Mouse (Mus musculus) gastrocnemius, postnatal 10 days (tissue): ENCODE measurements at regions not wholly inside any gene's neighbourhood (a gene's known extent, or its start where the extent isn't known, plus 50 kb on each side); places are given as distances from the start of the nearest gene placed in this dataset.

ENCODE experiments used
- DNase-seq: peaks from one replicate; pipeline ENCODE4 v3.0.0; 2021; ENCODE audit warnings: mixed read lengths

DNA sequence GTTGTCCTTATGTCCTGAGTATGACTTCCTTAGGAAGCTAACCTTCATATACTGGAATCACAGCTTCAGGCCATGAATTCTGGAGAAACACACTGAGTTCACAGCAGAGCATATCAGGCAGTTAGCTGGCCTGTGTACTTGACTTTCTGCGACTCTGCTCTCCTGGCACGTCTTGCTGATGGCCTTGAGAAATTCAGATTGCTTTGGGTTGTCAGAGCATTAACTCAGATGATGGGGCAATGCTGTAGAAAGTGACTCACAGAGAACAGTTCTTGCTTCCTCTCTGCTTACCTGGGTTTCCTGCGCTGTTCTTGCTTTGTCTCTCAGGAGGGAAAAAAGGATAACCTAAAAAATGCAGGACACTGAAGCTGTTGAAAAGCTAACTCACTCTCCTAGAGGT is 187.3 kb downstream of the Usp46 start:
- no peak for DNase-seq

DNA sequence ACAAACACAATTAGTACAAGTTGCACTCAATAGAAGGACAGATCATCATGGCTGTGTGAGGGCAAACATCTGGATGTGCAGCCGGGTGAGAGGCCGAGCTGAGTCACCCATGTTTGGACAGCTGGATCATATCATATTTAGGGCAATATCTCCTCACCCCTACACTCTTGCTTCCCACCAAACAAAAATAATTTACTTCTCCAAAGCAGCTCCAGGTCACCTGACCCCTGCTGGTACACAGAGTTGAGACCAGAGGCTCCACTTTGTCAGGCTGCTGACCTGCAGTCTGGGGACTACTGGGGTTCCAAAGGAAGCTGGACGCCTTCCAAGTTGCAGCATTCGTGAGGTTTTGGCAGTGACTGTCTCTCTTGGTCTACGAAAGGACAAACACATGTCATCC is 186.3 kb downstream of the Usp46 start:
- peak; percentile 45 for DNase-seq

DNA sequence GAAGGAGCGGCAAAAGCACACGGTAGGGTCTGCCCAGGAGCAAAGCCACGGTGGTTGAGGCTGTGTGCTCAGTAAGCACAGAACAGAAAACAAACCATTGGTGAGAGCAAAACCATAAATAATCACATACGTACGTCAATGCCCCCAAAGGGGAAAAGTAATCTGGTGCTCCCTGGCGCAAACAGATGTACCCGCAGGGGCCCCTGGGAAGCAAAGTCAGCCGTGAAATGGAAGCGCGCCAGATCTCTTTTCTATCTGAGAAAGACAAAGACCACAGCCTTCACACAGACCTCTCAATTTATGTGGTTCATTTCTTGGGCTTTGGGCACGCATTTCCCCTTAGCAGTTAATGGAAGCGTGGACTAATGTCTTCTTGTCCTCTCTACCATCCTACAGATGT is 183.2 kb downstream of the Usp46 start:
- DNase-seq = no peak

- DNase-seq = no peak
Observed at GRCm38 (mm10) chr5:73885691-73886090, 182.5 kb downstream of the Usp46 start.

DNA sequence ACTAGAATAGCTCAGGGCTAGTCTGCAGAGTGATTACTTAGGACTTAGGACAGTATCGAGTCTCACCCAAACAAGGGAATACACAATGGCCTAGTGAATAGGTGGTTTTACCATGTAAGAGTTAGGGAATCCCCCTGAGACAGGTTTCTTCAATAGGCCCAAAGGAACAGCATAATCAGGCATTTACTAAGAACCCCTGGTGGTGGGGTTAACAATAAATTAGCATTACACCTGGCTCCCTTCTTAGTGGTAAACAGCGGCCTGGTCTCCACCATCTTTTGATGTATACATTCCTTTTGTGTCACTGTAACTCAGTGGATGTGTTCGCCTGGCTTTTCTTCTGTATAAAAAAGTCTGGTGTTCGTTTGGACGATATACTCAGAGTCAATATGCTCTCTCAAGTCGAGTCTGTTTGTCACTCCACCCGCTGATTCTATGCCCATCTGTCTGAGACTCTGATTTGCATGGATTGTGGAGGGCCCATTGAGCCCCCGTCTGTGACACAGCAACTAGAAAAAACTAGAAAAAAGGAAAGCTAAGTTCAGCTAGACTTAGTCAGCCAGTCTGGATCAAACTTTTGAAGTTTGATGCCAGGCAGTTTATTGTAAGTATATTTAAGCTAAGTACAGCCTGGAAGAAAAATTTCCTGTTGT is 180.8 kb downstream of the Usp46 start:
- no peak for DNase-seq

DNA sequence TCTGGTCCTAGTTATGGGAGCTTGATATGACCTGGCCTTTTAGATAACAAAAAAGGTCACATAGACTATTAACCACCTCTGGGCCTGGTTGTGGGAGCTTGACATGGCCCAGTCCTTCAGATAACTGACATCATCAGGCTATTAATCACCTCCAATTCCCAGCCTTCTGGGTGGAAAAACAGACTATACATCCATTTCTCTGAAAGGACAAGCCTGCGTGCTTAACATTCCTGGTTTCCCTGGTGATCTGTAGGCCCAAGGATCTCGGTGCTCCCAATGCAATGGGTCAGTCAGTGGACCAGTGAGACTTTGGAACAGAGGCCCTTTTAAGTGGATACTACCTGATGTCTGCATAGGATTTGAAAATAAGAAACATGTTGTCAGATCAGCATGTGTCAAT is 179.8 kb downstream of the Usp46 start:
- DNase-seq = no peak

DNA sequence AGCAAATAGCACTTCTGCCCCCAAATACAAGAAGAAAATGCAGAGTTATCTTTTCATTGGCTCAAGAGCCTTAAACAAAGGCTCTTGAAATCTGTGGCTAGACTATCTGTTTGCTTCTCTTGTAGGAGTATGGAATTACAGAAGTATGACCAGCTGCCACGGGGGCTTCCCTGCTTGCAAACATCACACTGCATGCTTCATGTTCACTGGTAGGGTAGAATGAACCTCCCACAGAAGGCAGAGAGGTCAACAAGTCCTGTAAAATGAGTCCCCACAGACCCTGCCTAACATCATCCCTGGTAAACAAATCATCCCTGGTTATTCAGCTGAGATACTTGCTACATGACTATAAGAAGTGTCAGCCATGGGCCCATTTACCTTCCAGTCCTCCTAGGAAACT is 178.9 kb downstream of the Usp46 start:
- DNase-seq = no peak

DNA sequence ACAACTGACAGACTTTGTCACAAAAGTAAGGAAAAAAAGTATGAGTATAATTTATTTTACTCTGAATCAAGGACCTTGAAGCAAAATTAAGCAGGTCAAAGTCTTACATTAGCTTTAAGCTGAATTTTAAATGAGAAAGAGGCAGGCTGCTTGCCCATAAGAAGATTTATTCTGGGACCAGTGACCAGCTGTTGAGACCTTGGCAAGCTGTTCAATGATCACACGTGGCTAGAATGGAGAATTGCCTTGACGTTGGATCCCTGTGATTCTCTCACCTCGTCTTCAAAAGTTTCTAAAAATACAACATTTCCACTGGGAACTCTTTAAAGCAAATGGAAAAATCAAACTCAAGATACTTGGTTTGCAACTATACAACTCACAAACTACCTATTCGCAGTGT is 177.3 kb downstream of the Usp46 start:
- no peak for DNase-seq

DNA sequence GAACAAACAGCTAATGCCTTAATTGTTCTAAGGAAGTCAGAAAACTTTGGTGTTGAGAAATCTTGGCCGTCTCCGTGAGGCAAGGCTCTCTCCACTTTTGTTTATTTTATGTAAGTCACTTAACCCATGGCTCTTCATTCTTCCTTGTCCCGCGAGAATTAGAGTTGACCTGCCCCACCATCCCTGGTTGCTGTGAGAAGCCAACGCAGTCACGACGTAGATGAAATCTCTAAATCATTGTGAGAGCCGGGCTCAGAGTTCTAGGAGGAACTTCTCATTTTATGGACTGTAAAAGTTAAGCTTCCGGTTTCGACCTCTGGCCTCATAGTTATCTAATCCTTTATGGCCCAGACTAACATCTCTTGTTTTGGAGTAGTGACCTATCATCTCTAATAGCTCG is 176.6 kb downstream of the Usp46 start:
- DNase-seq = no peak

- no peak for DNase-seq
Observed at GRCm38 (mm10) chr5:73892440-73893225, 175.6 kb downstream of the Usp46 start.

DNA sequence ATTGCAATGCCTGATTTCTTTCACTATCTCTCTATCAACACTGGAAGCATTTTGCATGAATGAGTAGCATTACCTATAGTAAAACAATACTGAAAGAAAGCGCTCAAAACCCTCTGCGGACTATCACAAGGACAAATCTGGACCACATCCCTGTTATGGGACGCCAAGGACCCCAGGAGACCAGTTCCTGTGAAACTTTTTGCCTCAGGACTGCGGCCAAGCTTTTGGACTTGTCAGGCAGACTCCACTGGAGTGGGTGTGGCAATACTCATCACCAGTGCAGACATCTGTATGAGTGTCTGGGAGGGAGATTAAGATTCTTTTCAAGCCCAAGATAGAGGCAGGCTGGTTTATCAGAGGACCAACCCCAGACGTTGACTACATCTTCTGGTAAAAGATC is 173.0 kb downstream of the Usp46 start:
- no peak for DNase-seq

DNA sequence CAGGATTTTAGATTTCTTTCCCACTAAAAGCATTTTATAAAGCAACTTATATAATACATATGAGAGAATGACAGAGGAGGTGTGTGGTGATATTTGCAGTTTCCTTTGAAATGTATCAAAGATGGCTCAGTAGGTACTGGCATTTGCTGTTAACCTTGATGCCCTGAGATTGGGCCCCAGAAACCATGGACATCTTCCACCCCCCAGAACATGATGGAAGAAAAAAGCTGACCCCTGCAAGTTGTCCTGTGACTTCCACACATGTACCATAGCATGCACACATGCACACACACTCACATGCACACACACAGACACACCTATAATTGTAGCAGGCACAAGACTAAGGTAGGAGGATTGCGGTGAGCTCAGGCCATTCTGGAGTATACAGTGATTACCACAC is 171.4 kb downstream of the Usp46 start:
- DNase-seq = no peak

- DNase-seq = no peak
Observed at GRCm38 (mm10) chr5:73901651-73902050, 166.6 kb downstream of the Usp46 start.

DNA sequence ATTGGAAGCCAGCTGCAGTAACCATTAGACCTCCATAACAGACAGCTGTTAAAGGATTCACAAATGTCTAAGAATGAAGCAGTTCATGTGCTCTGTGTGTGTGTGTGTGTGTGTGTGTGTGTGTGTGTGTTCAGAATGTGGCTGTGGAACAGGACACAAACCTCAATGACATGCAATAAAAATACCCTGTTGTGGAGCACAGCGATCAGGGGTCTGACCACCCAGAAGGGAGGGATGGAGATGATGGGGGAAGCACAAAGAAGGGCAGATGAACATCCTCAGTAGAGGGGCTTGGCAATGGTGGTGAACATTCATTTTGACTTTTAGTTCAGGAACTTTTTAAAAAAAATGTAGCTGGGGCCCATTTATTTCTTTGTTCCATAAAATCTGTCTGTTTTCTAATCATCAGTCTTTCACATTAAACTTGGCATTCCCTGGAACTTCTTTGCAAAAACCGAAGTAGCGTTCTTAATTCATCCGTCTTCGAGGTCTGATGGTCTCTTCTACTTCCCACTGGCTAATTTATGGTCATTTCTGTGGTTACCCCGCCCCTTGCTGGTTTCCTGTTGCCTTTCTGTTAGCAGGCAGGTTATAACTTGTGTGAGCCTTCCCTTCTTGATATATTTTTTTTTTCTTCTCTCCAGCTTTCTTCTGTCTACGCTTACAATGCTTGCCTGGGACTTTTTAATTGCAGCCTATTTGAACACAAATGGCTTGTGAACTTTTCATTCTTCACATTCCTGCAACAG is 165.6 kb downstream of the Usp46 start:
- DNase-seq = no peak

DNA sequence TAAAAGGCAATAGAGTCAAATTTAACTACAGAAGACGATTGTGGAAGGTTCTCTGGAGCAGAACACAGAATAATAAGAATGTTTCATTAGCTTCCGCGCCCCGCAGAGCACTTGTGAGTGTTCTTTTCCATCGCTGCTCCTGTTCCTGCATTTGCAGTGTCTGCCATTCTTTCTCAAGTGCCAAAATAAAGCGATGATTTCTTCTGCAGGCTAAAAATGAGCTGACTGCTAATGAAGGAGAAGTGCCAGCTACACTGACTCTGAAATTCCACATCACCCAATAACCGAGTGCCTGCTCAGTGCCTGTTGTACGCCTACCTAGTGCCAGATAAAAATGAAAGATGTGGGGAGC is 165.0 kb downstream of the Usp46 start:
- DNase-seq = no peak

DNA sequence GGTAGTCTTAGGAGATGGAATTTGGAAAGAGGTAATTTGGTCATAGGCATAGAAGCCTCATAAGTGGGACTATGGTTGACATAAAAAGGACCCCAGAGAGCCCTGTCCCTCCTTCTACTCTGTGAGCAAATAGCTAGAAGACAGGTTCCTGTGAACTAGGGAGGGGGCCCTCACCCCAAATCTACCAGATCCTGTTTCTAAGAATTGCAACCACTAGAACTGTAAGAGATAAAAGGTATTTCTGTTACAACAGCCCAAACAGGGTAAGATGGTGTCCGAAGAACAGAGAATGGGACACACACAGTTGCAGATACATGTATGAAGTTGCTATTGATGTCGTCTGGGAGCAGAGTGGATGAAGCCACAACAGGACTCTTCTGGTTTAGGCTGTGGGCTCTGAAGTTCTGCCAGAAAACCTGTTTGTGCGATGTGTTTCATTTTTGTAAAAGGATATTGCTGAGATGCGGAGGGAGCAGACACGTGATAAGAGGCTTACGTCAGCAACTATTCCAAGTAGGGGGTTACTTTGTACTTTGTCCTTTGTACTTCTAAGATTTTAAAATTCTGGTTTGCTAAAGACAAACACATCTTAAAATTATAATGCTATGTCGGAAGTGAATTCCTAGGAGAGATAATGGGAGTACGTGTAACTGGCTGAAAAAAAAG is 164.0 kb downstream of the Usp46 start:
- no peak for DNase-seq

DNA sequence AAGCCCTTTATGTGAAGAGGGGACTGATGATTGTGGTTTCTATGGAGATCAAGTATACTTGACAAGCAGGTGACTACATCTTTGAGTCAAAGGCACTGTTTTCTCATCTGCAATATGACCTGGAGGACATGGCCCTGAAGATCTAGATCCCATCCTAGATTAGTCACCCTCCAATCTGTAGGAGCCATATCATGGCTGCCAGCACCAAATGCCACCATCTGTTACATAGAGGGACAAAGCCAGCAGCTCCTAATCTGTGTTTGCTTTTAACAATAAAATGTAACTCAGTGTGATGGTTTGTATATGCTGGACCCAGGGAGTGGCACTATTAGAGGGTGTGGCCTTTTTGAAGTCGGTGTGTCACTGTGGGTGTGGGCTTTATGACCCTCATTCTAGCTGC is 156.1 kb downstream of the Usp46 start:
- no peak for DNase-seq

- DNase-seq = no peak
Observed at GRCm38 (mm10) chr5:73913116-73913515, 155.1 kb downstream of the Usp46 start.

DNA sequence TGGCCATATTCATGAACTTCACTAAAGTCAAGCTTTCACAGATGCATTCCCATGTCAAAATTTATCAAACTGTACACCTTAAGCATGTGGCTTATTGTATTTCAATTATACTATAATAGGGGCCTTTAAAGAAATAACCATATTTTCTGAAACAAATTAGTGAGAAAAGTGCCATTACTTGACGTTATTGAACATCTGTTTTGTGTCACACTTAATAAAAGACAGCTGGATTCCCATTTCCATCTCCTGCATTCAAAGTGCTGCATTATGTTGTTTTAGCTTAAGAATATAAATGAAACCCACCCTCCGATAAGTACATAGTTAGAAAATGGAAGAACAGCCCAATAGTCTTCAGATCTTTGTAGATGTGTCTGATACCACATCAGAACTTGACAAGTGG is 150.2 kb downstream of the Usp46 start:
- no peak for DNase-seq

DNA sequence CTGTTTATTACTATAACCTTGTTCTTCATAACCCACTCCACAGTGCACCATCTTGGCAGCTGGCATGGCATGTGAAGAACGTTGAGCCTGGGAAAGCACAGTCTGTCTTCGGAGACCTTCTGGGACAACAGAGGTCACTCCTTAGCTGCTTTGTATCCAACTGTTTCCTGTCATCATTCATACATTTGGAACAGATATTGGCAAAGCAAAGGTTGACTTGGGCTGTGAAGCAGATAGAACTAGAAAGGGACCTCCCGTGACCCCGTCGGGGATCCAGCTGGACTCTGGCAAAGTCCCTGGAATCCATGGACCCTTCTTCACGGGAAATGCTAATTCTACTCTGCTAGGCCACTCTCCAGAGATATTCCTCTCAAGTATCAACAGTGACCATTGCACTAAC is 148.3 kb downstream of the Usp46 start:
- DNase-seq = peak; percentile 25

DNA sequence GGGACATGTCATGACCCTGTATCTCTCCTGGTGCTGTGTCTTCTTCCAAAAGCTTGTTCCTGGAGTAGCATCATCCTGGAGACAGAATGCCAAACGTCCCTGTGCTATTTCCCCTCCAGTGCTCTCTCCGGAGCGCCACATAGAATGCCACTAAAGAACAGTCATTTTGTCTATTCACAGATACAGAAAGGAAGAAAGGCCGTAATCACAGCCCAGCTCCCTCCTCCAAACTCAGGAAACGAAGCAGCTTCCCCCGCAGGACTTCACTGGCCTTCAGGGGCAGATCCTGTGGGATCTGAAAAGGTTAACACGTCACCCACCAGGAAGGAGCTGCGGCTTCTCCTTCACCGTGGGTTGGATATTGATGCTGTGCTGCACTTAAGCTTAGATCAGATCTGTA is 140.7 kb downstream of the Usp46 start:
- no peak for DNase-seq

DNA sequence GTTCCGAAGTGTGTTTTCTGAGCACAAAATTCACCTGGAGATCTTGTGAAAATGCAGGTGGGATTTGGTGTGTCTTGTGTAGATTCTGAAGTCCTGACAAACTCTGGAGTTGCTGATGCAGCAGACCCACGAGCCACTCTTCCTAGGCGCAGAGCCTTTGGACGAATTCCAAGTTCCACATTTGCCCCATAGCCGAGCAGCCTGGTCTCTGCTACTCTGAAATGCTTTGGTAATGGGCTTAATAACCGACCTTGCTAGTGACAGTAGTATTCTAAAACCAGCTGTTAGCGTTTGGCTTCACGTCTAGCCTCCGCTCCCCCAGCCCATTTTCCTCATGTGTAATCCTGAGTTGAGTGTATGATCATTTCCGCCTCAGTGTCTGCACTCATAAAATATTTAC is 139.5 kb downstream of the Usp46 start:
- DNase-seq = no peak

GRCm38 (mm10) chr5:73930205-73930604 is 138.0 kb downstream of the Usp46 start:
- no peak for DNase-seq
